Mouse (Mus musculus) yolk sac, embryonic 10.5 days (tissue): Measurements from ENCODE around the gene Fbxo2.

Experiments used
- DNase-seq: peaks from one replicate; pipeline ENCODE4 v3.0.0-alpha.2; 2017; ENCODE audit warnings: low spot score

Fbxo2 gene

DNA sequence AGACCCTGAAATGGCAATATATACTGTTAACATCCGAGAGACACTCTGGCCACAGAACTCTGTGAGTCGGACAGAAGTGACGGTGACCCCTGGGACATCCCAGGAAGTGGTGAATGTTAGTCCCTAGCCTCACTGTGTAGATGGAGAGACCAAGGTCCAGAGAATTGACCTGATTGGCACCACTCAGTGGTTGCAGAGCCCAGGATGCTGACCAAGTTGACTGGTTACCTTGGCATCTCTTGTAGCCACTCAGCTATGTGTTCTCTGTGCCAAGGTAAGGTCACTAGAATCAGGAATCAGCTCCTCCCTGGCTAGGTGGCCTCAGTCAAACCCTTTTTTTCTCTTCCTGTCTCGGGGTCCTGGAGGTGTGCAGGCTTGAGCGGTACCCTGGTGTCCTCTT lies 16.7 kb upstream of the Fbxo2 start:
- DNase-seq = no peak

DNA sequence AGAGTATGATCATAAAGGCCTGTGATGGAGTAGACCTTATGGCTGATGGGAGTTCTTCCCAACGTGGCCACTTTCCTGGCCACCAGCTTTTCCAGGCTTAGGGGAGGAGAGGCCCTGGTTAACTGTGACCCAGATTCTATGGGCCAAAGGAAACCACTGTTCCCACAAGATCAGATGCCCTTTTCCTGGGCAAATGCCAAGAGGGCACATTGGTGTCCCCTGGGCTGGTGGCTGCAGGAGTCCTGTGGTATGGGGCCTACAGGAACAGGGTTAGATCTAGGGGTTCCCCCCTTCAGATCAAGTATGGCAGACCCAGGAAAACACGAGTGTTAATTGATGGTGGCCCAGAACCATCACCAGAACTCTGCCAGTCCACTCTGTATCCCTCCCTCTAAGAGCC lies 12.7 kb upstream of the Fbxo2 start:
- no peak for DNase-seq

- DNase-seq = no peak
These were observed 10.9 kb upstream of the Fbxo2 start for GRCm38 (mm10) chr4:148149540-148149939.

DNA sequence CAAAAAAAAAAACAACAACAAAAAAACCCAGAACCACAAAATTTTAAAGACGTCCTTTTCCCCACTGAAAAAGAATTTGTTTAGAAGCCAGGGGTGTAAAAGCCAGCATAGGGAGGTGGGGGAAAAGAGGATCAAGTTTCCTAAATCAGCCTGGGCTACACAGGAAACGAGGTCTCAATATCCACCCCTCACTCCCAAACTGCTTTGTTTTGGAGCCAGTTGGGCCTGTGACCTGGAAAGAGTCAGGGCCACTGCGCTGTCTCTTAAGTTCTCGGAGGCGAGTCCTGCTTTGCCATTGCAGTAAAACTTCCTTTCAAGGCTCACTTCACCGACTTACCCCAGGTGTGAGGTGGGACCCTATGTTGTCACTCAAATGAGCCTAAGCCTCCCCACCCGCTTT lies 10.2 kb upstream of the Fbxo2 start:
- DNase-seq = no peak

DNA sequence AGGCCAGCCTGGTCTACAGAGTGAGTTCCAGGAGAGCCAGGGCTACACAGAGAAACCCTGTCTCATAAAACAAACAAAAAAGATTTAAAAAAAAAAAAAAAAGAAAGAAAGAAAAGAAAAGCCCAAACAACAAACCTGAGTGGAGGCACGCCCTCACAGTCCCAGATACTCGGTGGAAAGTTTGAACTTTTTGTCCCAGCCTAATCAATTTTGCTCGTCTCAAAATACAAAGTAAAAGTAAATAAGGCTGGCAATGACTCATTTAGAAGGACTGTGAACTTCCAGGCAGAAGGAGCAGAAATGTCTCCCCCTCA lies 9.5 kb upstream of the Fbxo2 start:
- DNase-seq = no peak

GRCm38 (mm10) chr4:148151267-148152168 lies 8.9 kb upstream of the Fbxo2 start, which contains the start of gene Fbxo6:
Gene Fbxo6, minus strand, starts transcription at chr4:148152140.
- peak; percentile 87 for DNase-seq

GRCm38 (mm10) chr4:148152547-148152946 lies 7.9 kb upstream of the Fbxo2 start:
- no peak for DNase-seq

DNA sequence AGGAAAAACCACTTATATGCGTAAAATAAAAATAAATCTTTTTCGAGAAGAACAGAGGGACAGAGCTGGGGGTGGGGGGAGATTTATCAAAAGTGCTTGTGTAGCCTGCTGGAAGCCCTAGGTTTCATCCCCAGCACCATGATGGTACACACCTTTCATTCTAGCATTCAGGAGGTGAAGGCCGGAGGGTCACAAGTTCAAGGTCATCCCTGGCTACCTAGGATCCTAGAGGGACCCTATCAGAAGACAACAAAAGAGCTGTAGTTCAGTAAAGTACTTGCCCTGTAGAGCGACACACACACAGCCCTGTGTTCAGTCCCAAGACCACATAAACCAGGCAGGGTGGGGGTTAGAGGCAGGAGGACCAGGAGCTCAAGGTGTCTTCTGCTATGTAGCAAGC lies 6.4 kb upstream of the Fbxo2 start:
- DNase-seq = no peak

GRCm38 (mm10) chr4:148154982-148155381 lies 5.4 kb upstream of the Fbxo2 start:
- DNase-seq = no peak

DNA sequence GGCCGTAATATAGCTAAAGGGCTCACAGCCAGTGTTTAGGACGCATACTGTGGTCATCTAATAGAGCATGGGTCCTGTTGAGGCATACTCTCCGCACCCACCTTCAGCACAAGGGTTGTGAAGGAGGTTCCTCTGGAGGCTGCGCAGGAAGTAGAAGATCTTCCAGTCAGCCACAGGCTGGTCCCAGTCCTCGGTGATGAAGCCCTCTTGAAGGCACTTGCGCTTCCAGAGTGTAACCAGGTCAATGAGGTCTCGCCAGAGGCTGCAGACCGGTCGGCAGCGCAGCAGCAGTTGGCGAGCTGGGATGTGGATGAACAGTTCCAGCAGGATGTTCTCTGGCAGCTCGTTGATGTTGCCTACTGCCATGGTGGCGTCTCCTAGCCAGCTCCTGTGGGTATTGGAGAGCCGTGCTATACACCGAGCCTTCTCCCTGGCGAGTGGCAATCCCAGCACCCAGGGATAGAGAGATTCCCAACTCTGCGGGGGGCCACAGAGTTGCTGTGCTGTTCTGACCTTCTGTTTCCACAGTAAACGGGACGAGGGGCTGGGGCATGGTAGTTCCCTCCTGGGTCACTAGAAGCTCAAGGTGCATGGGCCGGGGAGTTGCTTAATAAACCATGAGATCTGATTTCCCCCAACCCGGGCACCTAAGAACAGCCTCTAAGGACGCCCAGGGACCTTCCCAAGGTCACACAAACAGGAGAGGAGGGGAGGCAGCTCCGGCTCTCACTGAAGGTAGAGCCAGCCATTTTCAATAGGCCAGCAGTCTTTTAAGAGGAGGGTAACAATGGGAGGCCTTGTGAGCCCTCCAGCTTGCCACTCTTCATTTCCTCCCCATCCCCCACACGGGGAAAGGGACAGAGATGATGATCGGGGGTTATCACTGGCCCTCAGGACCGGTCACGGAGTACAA lies 1.7 kb upstream of the Fbxo2 start:
- DNase-seq = no peak

DNA sequence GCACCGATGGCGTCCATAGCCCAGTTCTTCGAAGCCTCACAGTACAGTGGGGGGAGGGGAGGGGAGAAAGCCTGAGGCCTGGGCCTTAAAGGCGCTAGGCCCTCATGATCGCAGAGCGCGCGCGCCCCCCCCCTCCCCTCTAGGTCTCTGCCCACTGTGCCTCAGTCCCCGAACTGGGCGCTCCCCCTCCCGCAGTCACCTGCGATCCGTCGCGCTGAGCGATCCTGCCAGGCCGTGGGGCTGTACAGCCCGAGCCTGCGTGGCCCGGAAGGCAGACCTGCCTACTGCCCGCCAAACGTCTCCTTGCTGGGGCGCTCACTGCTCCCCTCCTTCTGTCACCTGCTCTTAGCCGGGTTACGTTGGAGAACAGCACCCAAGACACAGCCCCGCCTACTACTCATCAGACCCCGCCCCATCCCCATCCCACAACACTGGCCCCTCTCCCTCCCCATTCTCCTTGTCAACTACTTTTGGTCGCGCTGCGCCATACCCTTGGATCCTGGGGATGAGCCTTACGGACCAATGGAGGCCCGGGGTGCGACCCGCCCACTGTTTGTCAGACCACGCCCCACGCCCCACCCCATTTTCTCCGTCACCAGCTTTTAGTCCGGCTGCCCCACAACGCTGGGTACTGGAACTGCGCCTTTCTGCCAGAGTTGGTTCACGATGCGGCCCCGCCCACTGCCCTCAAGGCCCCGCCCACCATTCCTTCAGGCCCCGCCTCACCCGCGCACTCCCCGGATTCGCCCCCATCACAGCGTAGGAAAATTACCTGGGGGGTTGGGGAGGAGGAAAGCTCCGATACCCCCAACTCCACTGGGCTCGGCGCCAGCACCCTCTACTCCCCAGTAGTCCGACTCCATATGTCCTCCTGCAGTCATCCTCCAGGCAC lies 631 bp upstream of the Fbxo2 start:
- peak; percentile 90 for DNase-seq

GRCm38 (mm10) chr4:148164002-148164439 lies 3.6 kb downstream of the Fbxo2 start:
- peak; percentile 50 for DNase-seq

DNA sequence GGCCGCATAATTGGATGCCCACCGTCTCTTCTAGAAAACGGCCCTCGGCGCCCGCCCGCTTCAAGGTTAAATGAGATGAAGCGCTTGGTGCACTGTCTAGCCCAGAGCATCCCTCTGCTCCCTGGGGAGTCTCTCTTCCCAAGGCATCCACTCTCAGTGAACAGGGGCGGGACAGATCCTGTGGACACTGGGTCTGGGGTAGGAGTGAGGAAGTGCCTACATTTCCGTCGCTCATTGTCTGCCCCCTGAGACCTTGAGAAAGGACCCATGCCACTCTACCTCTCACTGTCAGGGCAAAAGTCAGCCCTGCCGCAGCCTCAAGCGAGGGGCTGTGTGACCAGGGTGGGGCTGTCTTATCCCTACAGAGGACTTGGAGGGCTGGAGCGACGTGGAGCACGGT lies 4.0 kb downstream of the Fbxo2 start:
- DNase-seq = no peak

DNA sequence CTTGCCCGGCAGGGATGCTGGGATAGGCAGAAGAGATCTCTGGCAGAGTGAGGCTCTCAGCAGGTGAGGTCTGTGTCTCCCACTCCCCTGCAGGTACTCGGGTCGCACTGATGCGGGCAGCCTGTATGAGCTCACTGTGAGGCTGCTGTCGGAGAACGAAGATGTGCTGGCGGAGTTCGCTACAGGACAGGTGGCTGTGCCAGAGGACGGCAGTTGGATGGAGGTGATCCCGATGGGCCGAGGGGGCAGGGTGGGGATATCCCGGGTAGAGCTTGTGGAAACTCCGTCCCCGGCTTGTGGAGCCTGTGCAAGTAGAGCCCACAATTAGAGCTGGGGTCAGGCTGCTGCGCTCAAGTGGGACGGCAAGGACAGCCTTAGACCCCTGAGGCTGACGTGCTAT lies 5.1 kb downstream of the Fbxo2 start:
- no peak for DNase-seq

DNA sequence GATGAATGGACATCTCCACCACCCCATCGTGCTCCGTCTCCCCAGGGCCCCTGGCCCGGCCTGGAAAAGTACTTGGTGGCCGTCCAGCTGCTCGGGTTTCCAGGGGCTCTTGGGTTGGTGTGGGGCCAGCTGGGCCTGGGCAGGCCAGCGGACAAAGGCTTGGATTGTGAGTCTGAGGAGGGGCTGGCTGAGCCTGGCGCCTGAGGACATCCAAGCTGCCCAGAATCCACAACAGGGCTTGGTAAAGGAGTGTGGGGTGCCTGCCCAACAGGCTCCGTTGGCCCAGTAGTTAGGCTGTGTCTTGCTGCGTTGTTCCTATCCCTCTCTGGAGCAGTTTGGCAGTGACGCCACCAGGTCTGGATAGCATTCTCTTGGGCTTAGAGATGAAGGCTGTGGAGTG lies 6.0 kb downstream of the Fbxo2 start:
- DNase-seq = no peak

- DNase-seq = no peak
These were observed 6.6 kb downstream of the Fbxo2 start for GRCm38 (mm10) chr4:148166986-148167385.

DNA sequence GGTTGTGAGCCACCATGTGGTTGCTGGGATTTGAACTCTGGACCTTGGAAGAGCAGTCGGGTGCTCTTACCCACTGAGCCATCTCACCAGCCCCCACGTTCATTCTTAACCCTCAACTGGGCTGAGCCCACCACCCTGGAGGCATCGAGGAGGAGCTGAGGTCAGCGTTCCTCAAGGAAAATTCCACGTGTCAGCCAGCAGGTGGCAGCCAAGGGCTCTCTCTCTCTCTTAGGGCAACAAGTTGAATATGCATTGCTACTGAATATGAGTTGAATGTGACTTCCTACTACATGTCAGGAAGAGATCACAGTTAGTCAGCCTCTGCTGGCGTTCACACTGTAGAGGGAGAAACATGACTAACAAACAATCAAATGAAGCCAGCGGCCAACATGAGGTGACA lies 7.9 kb downstream of the Fbxo2 start:
- DNase-seq = no peak

- no peak for DNase-seq
These were observed 9.2 kb downstream of the Fbxo2 start for GRCm38 (mm10) chr4:148169586-148169985.

- no peak for DNase-seq
These were observed 10.4 kb downstream of the Fbxo2 start for GRCm38 (mm10) chr4:148170842-148171241.

DNA sequence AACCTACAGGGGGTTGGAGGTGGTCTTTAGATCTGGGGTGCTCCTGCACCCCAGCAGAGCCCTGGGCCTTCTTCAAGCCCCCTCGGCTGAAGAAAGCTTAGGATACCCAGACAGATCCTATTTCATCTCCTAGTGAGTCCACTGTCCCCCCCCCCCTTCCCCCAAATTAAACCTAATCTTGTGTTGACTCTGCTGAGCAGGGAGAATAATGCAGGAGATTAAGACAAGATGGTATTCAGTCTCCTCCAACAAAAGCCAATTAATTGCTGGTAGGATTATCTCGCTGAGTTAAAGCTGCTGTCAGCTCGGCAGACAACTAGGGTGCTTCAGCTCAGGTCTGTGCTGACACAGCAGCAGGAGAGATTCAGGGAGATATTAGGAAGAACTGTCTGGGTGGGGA lies 10.8 kb downstream of the Fbxo2 start:
- DNase-seq = no peak

DNA sequence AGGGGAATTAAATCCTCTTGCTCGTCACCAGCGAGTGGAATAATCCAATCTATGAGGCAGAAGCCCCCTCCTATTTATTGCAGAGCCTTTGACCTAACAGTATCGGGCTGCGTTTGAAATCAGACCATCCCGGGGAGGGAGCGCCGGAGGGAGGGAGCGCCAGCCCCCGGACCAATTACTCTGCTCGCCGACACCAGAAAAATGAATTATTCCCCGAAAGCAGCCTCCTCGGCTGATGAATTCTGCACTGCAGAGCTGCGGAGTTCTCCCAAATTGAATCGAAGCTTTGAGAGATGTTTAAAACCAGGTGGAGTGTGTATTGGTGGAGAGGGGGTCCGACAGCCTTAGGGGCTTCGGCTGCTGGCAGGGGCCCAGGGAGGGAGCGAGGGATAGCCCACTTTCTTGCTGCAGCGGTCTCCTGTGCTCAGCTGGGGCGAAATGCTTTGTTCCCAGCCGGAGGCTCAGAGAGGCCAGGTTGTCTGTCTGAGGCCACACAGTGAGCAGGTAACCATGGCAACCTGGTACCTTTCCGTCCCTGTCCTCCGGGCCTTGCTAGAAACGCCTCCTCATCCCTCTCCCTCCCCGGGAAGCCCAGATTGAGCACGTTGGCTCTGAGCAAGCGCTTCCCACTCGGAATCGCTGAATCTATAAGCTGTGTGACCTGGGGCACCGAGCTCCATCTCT lies 13.5 kb downstream of the Fbxo2 start:
- no peak for DNase-seq

GRCm38 (mm10) chr4:148174495-148174862 lies 14.1 kb downstream of the Fbxo2 start:
- DNase-seq = no peak
